14 mouse cellular contexts compared by ENCODE assay signal in the genomic region with DNA sequence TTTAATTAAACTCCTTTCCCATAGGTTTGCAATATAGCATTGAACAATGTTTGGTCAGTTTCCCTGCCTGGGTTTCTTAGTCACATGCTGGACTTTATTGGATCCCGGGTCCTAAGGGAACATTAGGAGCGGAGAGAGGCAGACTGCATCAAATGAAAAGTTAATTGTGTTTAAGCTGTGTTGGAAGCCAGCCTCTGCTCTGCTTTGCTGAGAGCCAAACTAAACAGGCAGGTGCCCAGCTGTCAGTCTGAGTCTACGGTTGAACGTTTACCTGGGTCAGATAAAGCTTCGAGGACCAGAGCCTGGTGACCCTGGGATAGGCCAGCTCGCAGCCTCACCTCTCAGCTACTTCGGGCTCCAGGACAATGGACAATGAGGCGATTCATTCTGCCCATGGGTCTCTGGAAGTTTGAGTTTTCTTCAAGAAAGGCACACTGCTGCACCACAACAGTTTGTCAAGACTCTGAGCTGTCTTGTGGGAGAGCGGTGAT.
A peak's percentile ranks its signal among the peaks of the same experiment; 100 is the strongest.
DNase-seq lines count a peak whose midpoint lies in the region; ATAC-seq lines count a peak whose summit lies in the region.
"Had no signal": no experiment of that assay in that cellular context is flagged by ENCODE, and none has a peak within 500 bp of the region (broad histone marks: within the 10 kb centered on the region; RNA-seq: fewer than 3 reads in every experiment).

No protein-coding gene starts in this region.

- H3K9ac ChIP-seq in forebrain, embryonic 12.5 days: no peak overlapping the region
- H3K9ac ChIP-seq in forebrain, embryonic 16.5 days (replicated peaks; ENCODE audit: low read depth, low read length): no peak overlapping the region
- H3K9ac ChIP-seq in embryonic facial prominence, embryonic 13.5 days: no peak overlapping the region
- no peak overlapping the region for H3K9ac ChIP-seq in midbrain, embryonic 16.5 days (ENCODE audit: low read depth, low read length)

- H3K36me3 ChIP-seq in forebrain, embryonic 12.5 days (replicated peaks): no peaks in the 10 kb centered on the region
- H3K36me3 ChIP-seq in forebrain, embryonic 16.5 days (ENCODE audit: control insufficient read depth, insufficient read depth): no peaks in the 10 kb centered on the region
- no peaks in the 10 kb centered on the region for H3K36me3 ChIP-seq in embryonic facial prominence, embryonic 13.5 days
- H3K36me3 ChIP-seq in limb, embryonic 10.5 days: no peaks in the 10 kb centered on the region
- no peaks in the 10 kb centered on the region for H3K36me3 ChIP-seq in midbrain, embryonic 16.5 days (ENCODE audit: control insufficient read depth, insufficient read depth, low read length)

- no peak overlapping the region for H3K4me3 ChIP-seq in forebrain, embryonic 12.5 days (replicated peaks)
- no peak overlapping the region for H3K4me3 ChIP-seq in forebrain, embryonic 16.5 days (replicated peaks; ENCODE audit: low read length)
- H3K4me3 ChIP-seq in embryonic facial prominence, embryonic 13.5 days: no peak overlapping the region
- no peak overlapping the region for H3K4me3 ChIP-seq in limb, embryonic 10.5 days
- no peak overlapping the region for H3K4me3 ChIP-seq in midbrain, embryonic 16.5 days (ENCODE audit: low read depth, low read length)

- peak; percentile 42 for DNase-seq in limb, embryonic 10.5 days (ENCODE audit: low spot score)
- no peak for DNase-seq in gastrocnemius, postnatal 25 days
- DNase-seq: cerebellum, adult 9-11 months; gastrocnemius, postnatal 14 days; heart, postnatal 10 days; lung, postnatal 14 days; thymus, postnatal 25 days had no signal

- H3K27me3 ChIP-seq in forebrain, embryonic 12.5 days: no peaks in the 10 kb centered on the region
- H3K27me3 ChIP-seq in forebrain, embryonic 16.5 days (replicated peaks; ENCODE audit: control insufficient read depth, insufficient read depth, low read length): no peaks in the 10 kb centered on the region
- H3K27me3 ChIP-seq in embryonic facial prominence, embryonic 13.5 days: no peaks in the 10 kb centered on the region; the same call in 1 of the 2 replicates
- H3K27me3 ChIP-seq in limb, embryonic 10.5 days (ENCODE audit: low read depth, poor library complexity, severe bottlenecking): no peaks in the 10 kb centered on the region
- no peaks in the 10 kb centered on the region for H3K27me3 ChIP-seq in midbrain, embryonic 16.5 days (ENCODE audit: control insufficient read depth, insufficient read depth, low read depth, low read length)

- H3K4me1 ChIP-seq in forebrain, embryonic 12.5 days: peaks cover 26% of the 10 kb centered on the region
- H3K4me1 ChIP-seq in forebrain, embryonic 16.5 days (replicated peaks; ENCODE audit: control insufficient read depth, insufficient read depth, low read length): peaks cover 8% of the 10 kb centered on the region
- peaks cover 23% of the 10 kb centered on the region for H3K4me1 ChIP-seq in embryonic facial prominence, embryonic 13.5 days
- peaks cover 56% of the 10 kb centered on the region for H3K4me1 ChIP-seq in limb, embryonic 10.5 days
- peaks cover 13% of the 10 kb centered on the region for H3K4me1 ChIP-seq in midbrain, embryonic 16.5 days (ENCODE audit: control insufficient read depth, insufficient read depth, low read length)

- H3K4me2 ChIP-seq in forebrain, embryonic 12.5 days: no peak overlapping the region
- no peak overlapping the region for H3K4me2 ChIP-seq in forebrain, embryonic 16.5 days (ENCODE audit: low read length)
- no peak overlapping the region for H3K4me2 ChIP-seq in embryonic facial prominence, embryonic 13.5 days
- H3K4me2 ChIP-seq in midbrain, embryonic 16.5 days (ENCODE audit: low read length): no peak overlapping the region
- H3K4me2 ChIP-seq: liver, embryonic 11.5 days had no signal

- H3K27ac ChIP-seq in forebrain, embryonic 12.5 days: no peak overlapping the region
- no peak overlapping the region for H3K27ac ChIP-seq in forebrain, embryonic 16.5 days (ENCODE audit: low read length)
- H3K27ac ChIP-seq in embryonic facial prominence, embryonic 13.5 days: 0 out of 2 replicates have a peak overlapping the region, but pooled peaks have one; percentile 28
- H3K27ac ChIP-seq in limb, embryonic 10.5 days: peak overlapping the region; percentile 78
- H3K27ac ChIP-seq in midbrain, embryonic 16.5 days (ENCODE audit: low read length): 0 out of 2 replicates have a peak overlapping the region, but pooled peaks have one; percentile 11

- H3K9me3 ChIP-seq in forebrain, embryonic 12.5 days: no peaks in the 10 kb centered on the region
- no peaks in the 10 kb centered on the region for H3K9me3 ChIP-seq in forebrain, embryonic 16.5 days (ENCODE audit: control insufficient read depth, low read length)
- H3K9me3 ChIP-seq in embryonic facial prominence, embryonic 13.5 days: no peaks in the 10 kb centered on the region
- no peaks in the 10 kb centered on the region for H3K9me3 ChIP-seq in limb, embryonic 10.5 days (replicated peaks)
- H3K9me3 ChIP-seq in midbrain, embryonic 16.5 days (replicated peaks; ENCODE audit: control insufficient read depth, low read length, poor library complexity, severe bottlenecking): no peaks in the 10 kb centered on the region

- WGBS in forebrain, embryonic 12.5 days: 50% methylated on average over 9 of the region's 9 CpGs
- 32% methylated on average over 9 of the region's 9 CpGs for WGBS in forebrain, embryonic 16.5 days
- 30% methylated on average over 9 of the region's 9 CpGs for WGBS in embryonic facial prominence, embryonic 13.5 days
- WGBS in limb, embryonic 10.5 days: 66% methylated on average over 9 of the region's 9 CpGs
- 55% methylated on average over 9 of the region's 9 CpGs for WGBS in midbrain, embryonic 16.5 days

- peak; percentile 50; the same call in 1 of the 2 replicates for ATAC-seq in forebrain, embryonic 12.5 days (ENCODE audit: low FRiP score)
- no peak for ATAC-seq in forebrain, embryonic 16.5 days
- no peak for ATAC-seq in embryonic facial prominence, embryonic 13.5 days (ENCODE audit: insufficient number of reproducible peaks, insufficient read depth, low FRiP score, low TSS enrichment, low read depth)
- ATAC-seq in midbrain, embryonic 16.5 days: no peak
- no peak for ATAC-seq in CD4-positive, CD25-positive, alpha-beta regulatory T cell, adult 4 months
- no peak for ATAC-seq in inflammation-experienced regulatory T-cells, adult 6 months

Comparison
In these comparisons a context has a peak if more than half of its experiments do, and no peak if none do; other contexts are left out.
1. H3K27ac ChIP-seq: peak in embryonic facial prominence, embryonic 13.5 days (single experiment), limb, embryonic 10.5 days (single experiment) and midbrain, embryonic 16.5 days (single experiment); none in forebrain, embryonic 12.5 days (single experiment) and forebrain, embryonic 16.5 days (single experiment).